Mouse (Mus musculus): ENCODE data around the gene Ptprd.

- TF ChIP-seq POLR2A (IDR thresholded peaks at IDR 0.05; ENCODE audit: low read depth, low read length) (no peak), CTCF (IDR thresholded peaks at IDR 0.05; ENCODE audit: extremely low read depth, insufficient read depth, insufficient read length, insufficient replicate concordance) (no peak)
Measured at GRCm38 (mm10) chr4:76989961-76990360, 1221.8 kb downstream of the Ptprd start.
